Mouse (Mus musculus) heart, postnatal 0 days (tissue): ENCODE measurements around the gene Slc25a21.

Experiments used
- CTCF ChIP-seq: IDR thresholded peaks from 2 replicates; pipeline ENCODE4 v1.5.1; 2016; ENCODE audit warnings: antibody characterized with exemption, control low read depth, low read depth
- EP300 ChIP-seq: IDR thresholded peaks from 2 replicates; pipeline ENCODE4 v1.6.1; 2016; ENCODE audit warnings: antibody characterized with exemption, low read depth

GRCm38 (mm10) chr12:57159904-57160303 lies 37.4 kb downstream of the Slc25a21 start:
- TF ChIP-seq CTCF (no peak), EP300 (no peak)
